Mouse (Mus musculus) liver, embryonic 12.5 days (tissue): ENCODE data around the gene Zbtb16. TPM values are rescaled to one million over a fixed set of nuclear protein-coding genes. Genes with fewer than 3 reads are reported as not detected.

ENCODE experiments used
- ATAC-seq: fragments of 200-750 bp; cut with Nextera tagmentation; 2 replicates; pipeline ENCODE4 v1.8.0; 2017; ENCODE audit warnings: moderate number of reproducible peaks, mild to moderate bottlenecking, moderate library complexity
- H3K27ac ChIP-seq: fragments of 300-500 bp; sonication (generic); 2 replicates; pipeline ENCODE4 v1.5.1; 2016; ENCODE audit warnings: mild to moderate bottlenecking
- H3K27me3 ChIP-seq: fragments of 300-500 bp; sonication (generic); replicated peaks from 2 replicates; pipeline ENCODE4 v1.6.1; 2016; ENCODE audit warnings: mild to moderate bottlenecking, moderate library complexity
- H3K36me3 ChIP-seq: fragments of 300-500 bp; sonication (generic); 2 replicates; pipeline ENCODE4 v1.6.1; 2016; ENCODE audit warnings: mild to moderate bottlenecking, moderate library complexity
- H3K4me1 ChIP-seq: fragments of 300-500 bp; sonication (generic); 2 replicates; pipeline ENCODE4 v1.6.1; 2016
- H3K4me2 ChIP-seq: fragments of 300-500 bp; sonication (generic); 2 replicates; pipeline ENCODE4 v1.6.1; 2016; ENCODE audit warnings: mild to moderate bottlenecking, moderate library complexity
- H3K4me3 ChIP-seq: fragments of 300-500 bp; sonication (generic); 2 replicates; pipeline ENCODE4 v1.5.1; 2016; ENCODE audit warnings: mild to moderate bottlenecking, moderate library complexity
- H3K9ac ChIP-seq: fragments of 300-500 bp; sonication (generic); 2 replicates; pipeline ENCODE4 v1.6.1; 2016; ENCODE audit warnings: mild to moderate bottlenecking, moderate library complexity
- H3K9me3 ChIP-seq: fragments of 300-500 bp; sonication (generic); replicated peaks from 2 replicates; pipeline ENCODE4 v1.6.1; 2016; ENCODE audit warnings: mild to moderate bottlenecking, moderate library complexity
- WGBS: fragments of 180-500 bp; shearing (Covaris S2); methylation state at CpG from one replicate; pipeline ENCODE4 v1.1.7; 2016; ENCODE audit not compliant: insufficient replicate concordance; 5-methylcytosine and 5-hydroxymethylcytosine counted together
- polyA plus RNA-seq: library from polyadenylated mRNA; unstranded; fragments of >200 nt; fragmentation: Nextera tagmentation; extraction: Ambion mirVana; gene quantifications from 2 replicates; pipeline ENCODE4 v1.2.1, GENCODE M21; 2016

The Zbtb16 gene
- polyA plus RNA-seq, 1 experiment from 2014 or later, result 1.6 TPM

DNA sequence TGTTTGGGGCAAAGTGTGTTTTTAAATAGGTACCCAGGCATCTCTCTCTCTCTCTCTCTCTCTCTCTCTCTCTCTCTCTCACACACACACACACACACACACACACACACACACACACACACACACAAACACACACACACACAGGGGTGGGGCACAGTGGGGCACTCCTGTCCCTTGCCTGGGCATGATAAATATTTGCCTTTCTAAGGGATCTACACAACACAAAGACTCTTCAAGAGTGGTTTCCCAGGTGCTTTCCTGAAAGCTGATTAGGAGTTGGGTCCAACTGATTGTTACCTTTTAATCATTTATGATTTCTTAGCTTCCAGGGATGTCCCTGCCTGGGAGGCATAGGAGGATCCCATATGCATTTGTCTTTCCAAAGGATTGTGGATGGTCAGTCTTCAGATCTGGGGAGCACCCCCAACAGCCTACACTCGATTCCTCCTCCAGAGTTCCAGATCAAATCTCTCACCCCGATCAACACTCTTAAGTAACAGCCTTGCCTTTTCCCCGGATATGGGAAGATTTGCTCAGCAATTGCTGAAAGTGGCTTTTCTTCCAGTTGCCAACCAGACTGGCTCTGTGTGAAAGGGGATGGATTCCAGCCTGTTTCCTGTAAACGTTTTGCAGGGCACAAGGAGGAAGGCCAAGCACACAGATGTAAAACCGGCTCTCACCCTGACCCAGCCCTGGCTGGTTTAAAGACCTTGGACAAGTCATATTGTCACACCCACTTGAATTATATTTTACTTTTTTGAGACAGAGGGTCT, 90.5 kb downstream of the Zbtb16 start:
- no peak overlapping the region for H3K4me3 ChIP-seq
- peak overlapping the region; percentile 52 for H3K4me2 ChIP-seq
- no peaks in the 10 kb centered on the region for H3K36me3 ChIP-seq
- H3K9ac ChIP-seq, result no peak overlapping the region
- H3K4me1 ChIP-seq, result peaks cover 19% of the 10 kb centered on the region
- ATAC-seq, result peak; percentile 68; the same call in 1 of the 2 replicates
- H3K27me3 ChIP-seq, result peaks cover 5% of the 10 kb centered on the region; the same call in 1 of the 2 replicates
- H3K9me3 ChIP-seq, result no peaks in the 10 kb centered on the region
- WGBS, result 49% methylated on average over 5 of the region's 5 CpGs
- H3K27ac ChIP-seq, result no peak overlapping the region

GRCm38 (mm10) chr9:48744916-48745315, 91.1 kb downstream of the Zbtb16 start:
- Histone ChIP-seq H3K36me3 (no peaks in the 10 kb centered on the region), H3K4me2 (peak overlapping the region; percentile 52), H3K4me3 (no peak overlapping the region), H3K27ac (peak overlapping the region; percentile 15; the same call in 1 of the 2 replicates), H3K9ac (no peak overlapping the region), H3K4me1 (peaks cover 23% of the 10 kb centered on the region), H3K9me3 (no peaks in the 10 kb centered on the region), H3K27me3 (peaks cover 5% of the 10 kb centered on the region; the same call in 1 of the 2 replicates)
- peak; percentile 76 for ATAC-seq
- WGBS, result 33% methylated on average over 13 of the region's 13 CpGs

DNA sequence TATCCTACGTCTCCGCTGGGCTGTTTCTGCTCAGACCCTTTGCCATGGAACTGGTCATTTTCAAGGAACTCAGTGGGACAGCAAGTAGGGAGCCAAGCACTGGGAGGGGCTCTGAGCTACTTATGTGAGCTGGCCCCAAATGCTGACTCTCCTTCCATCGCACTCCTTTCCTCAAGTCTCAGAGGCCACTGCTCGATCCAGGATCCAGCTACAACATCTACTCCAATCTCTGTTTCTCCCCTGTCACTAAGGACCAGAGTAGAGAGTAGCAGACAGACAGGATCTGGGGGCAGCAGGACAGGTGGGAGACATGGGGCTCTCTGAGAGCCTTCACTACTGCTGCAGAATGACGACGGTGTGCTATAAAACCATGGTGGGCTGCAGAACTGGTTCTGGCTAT, 91.6 kb downstream of the Zbtb16 start:
- Histone ChIP-seq H3K9me3 (no peaks in the 10 kb centered on the region), H3K9ac (no peak overlapping the region), H3K27ac (peak overlapping the region; percentile 15; the same call in 1 of the 2 replicates), H3K36me3 (no peaks in the 10 kb centered on the region), H3K4me1 (peaks cover 24% of the 10 kb centered on the region), H3K27me3 (peaks cover 5% of the 10 kb centered on the region; the same call in 1 of the 2 replicates), H3K4me3 (no peak overlapping the region), H3K4me2 (peak overlapping the region; percentile 52)
- no peak for ATAC-seq
- 83% methylated on average over 6 of the region's 6 CpGs for WGBS

DNA sequence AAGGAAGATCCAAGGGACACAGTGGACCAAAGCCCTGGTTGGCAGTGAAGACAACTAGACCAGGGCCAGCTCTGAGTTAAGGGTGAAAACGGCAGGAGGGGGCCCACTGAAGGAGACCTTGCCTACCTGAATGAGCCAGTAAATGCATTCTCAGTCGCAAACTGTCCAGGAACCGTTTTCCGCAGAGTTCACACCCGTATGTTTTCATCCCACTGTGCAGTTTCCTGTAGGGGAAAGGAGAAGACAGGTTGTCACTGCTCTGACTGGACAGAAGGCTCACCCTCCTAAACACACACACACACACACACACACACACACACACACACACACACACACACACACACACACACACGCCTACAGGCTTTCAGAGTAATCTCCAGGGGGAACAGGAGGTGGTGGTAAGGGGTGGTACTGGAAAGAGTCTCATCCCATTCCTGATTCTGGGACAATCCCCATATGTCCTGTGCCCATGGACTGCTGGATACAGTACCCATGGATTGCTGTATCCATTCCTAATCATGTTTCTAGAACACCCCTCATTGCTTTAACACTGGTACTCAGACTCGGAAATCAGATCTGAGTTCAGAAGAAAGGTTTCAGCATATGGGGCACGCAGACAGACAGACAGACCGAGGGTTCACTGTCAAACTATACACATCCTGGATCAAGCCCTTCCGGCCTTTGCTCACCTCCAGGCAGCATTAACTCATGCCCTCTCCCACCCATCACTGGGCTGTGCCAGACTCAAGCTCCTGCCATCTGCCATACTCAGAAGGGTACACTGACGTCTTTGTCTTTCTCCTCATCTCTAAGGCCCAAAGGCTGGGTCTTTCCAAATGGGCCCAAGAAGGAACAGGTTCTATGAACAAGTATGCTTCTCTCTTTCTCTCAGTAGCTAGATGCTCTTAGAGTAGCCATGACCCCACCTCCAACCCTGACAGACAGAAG, 92.4 kb downstream of the Zbtb16 start:
- no peaks in the 10 kb centered on the region for H3K9me3 ChIP-seq
- no peak overlapping the region for H3K4me3 ChIP-seq
- H3K9ac ChIP-seq, result no peak overlapping the region
- H3K27ac ChIP-seq, result no peak overlapping the region
- no peak overlapping the region for H3K4me2 ChIP-seq
- peaks cover 5% of the 10 kb centered on the region; the same call in 1 of the 2 replicates for H3K27me3 ChIP-seq
- 85% methylated on average over 11 of the region's 11 CpGs for WGBS
- no peak for ATAC-seq
- no peaks in the 10 kb centered on the region for H3K36me3 ChIP-seq
- peaks cover 24% of the 10 kb centered on the region for H3K4me1 ChIP-seq

GRCm38 (mm10) chr9:48742150-48742549, 93.9 kb downstream of the Zbtb16 start:
- Histone ChIP-seq H3K4me3 (no peak overlapping the region), H3K4me2 (no peak overlapping the region), H3K27ac (no peak overlapping the region), H3K4me1 (peaks cover 24% of the 10 kb centered on the region), H3K27me3 (peaks cover 5% of the 10 kb centered on the region; the same call in 1 of the 2 replicates), H3K9me3 (no peaks in the 10 kb centered on the region), H3K9ac (no peak overlapping the region), H3K36me3 (no peaks in the 10 kb centered on the region)
- ATAC-seq, result no peak
- WGBS, result 82% methylated on average over 7 of the region's 7 CpGs

- no peak overlapping the region for H3K4me2 ChIP-seq
- no peak for ATAC-seq
- WGBS, result 81% methylated on average over 14 of the region's 14 CpGs
Observed at GRCm38 (mm10) chr9:48741433-48742077, 94.5 kb downstream of the Zbtb16 start.

DNA sequence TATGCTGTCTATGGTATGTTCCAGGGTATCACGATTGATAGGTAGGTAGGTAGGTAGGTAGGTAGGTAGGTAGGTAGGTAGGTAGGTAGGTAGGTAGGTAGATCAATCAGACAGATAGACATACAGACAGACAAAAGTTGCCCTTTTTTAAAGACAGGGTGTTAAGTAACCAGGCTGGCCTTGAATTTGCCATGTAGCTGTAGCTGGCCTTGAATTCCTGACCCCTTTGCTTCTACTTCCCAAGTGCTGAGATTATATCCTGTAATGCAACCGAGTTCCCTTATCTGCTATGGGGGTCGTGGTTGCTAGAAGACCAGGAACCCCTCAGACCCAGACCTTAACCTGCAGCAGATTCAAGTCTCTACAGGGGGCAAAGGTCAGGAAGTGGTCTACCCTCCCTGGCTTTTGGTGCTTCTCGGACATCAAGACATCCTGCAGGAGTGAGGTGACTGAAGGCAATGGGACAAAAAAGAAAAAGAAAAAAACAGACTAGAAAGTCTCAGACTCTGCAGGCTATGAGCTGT, 95.2 kb downstream of the Zbtb16 start:
- H3K9ac ChIP-seq, result no peak overlapping the region
- H3K27me3 ChIP-seq, result peaks cover 9% of the 10 kb centered on the region; the same call in 1 of the 2 replicates
- no peaks in the 10 kb centered on the region for H3K36me3 ChIP-seq
- 35% methylated on average over 4 of the region's 4 CpGs for WGBS
- peaks cover 21% of the 10 kb centered on the region for H3K4me1 ChIP-seq
- no peak for ATAC-seq
- no peak overlapping the region for H3K4me3 ChIP-seq
- no peak overlapping the region for H3K27ac ChIP-seq
- H3K9me3 ChIP-seq, result no peaks in the 10 kb centered on the region
- H3K4me2 ChIP-seq, result no peak overlapping the region

More at GRCm38 (mm10) chr9:48741433-48742077, 94.5 kb downstream of the Zbtb16 start:
- Histone ChIP-seq H3K36me3 (no peaks in the 10 kb centered on the region), H3K27me3 (peaks cover 5% of the 10 kb centered on the region; the same call in 1 of the 2 replicates), H3K4me1 (peaks cover 24% of the 10 kb centered on the region), H3K4me3 (no peak overlapping the region), H3K27ac (no peak overlapping the region), H3K9me3 (no peaks in the 10 kb centered on the region), H3K9ac (no peak overlapping the region)

DNA sequence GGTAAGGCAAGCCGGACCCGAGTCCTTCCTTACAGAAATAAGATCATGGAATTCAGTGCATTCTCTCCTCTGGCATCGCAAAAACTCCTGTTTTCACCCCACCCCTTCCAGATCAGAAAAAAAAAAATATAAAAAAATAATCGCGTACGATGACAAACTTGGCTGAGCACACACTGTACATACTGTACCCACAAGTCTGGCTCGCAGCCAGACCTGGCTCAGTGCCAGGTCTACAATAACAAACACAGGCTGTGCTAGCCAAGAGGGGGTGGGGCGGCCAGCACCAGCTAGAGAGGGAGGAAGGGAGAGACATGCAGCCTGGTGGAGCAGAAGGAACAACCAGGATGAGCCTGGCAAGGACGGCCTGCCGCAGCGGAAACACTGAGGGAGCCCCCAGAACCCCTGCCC, 95.9 kb downstream of the Zbtb16 start:
- Histone ChIP-seq H3K27ac (no peak overlapping the region), H3K36me3 (no peaks in the 10 kb centered on the region), H3K27me3 (peaks cover 15% of the 10 kb centered on the region; the same call in 1 of the 2 replicates), H3K4me1 (peaks cover 14% of the 10 kb centered on the region), H3K9me3 (no peaks in the 10 kb centered on the region), H3K4me2 (no peak overlapping the region), H3K9ac (no peak overlapping the region), H3K4me3 (no peak overlapping the region)
- 69% methylated on average over 11 of the region's 11 CpGs for WGBS
- 0 out of 2 replicates have a peak, but pooled peaks have one; percentile 56 for ATAC-seq

DNA sequence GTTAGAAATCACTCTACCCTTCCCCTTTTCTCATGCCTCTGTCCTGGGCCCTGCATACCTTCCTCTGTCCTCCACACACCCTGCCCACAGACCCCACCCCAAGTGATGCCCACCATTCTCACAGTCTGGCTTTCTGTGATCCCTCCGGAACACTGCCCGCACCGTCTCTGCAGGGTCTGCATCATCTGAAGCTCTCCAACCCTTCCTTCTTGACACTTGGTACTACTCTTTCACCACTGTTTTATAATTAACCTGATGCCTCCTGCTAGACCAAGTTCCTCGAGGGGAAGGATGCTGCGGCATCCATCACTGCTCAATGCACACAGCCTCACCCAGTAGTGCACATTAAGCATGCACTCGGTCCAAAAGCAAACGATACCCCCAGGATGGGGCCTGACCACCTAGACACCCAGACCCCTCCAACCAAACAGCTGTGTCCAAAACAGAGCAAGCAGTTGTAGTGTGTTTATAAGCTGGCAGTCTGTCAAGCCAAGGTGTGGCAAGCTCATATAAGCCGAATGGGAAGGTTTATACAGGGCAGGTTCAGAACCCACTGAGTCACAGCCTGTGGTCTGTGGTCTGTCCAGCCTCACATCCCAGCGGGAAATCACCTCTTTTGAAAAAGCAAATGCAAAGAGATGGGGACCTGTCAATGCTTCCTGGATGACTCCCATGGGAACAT, 97.1 kb downstream of the Zbtb16 start:
- no peak for ATAC-seq
- Histone ChIP-seq H3K27me3 (peaks cover 19% of the 10 kb centered on the region; the same call in 1 of the 2 replicates), H3K36me3 (no peaks in the 10 kb centered on the region), H3K4me3 (no peak overlapping the region), H3K9me3 (no peaks in the 10 kb centered on the region), H3K4me1 (0 out of 2 replicates have a peak, but pooled peaks cover 5% of the 10 kb centered on the region), H3K27ac (no peak overlapping the region), H3K9ac (no peak overlapping the region), H3K4me2 (no peak overlapping the region)
- WGBS, result 71% methylated on average over 9 of the region's 9 CpGs

DNA sequence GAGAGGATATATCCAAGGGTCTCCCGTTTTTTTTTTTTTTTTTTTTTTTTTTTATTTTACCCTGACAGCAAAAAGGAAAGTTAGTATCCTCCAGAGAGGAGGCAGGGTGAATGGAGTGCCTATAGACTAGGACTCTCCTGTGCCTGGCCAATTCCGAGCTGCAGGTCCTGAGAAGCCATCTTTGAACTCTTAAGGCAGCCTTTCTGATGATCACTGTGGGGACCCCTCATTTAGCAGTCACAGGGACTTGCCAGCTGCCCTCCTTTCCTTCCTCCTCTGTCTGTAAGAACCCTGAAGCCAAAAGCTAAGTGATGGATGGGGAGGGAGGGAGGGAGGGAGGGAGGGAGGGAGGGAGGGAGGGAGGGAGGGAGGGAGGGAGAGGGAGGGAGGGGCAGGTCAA, 98.1 kb downstream of the Zbtb16 start:
- ATAC-seq, result no peak
- Histone ChIP-seq H3K27me3 (peaks cover 19% of the 10 kb centered on the region; the same call in 1 of the 2 replicates), H3K36me3 (no peaks in the 10 kb centered on the region), H3K27ac (no peak overlapping the region), H3K9me3 (no peaks in the 10 kb centered on the region), H3K4me2 (no peak overlapping the region), H3K9ac (no peak overlapping the region), H3K4me3 (no peak overlapping the region), H3K4me1 (0 out of 2 replicates have a peak, but pooled peaks cover 5% of the 10 kb centered on the region)
- WGBS, result 53% methylated on average over 2 of the region's 2 CpGs
